Mouse (Mus musculus) thymus, adult 2 months (tissue): ENCODE measurements around the gene Spem1.

Experiments used
- CTCF ChIP-seq: fragments of 200-500 bp; IDR thresholded peaks from 2 replicates; pipeline ENCODE4 v1.5.1; 2012; ENCODE audit warnings: mild to moderate bottlenecking, control low read depth, low read length, moderate library complexity, borderline replicate concordance; ENCODE audit not compliant: control insufficient read depth, poor library complexity, insufficient read depth; ENCODE audit errors: extremely low read depth
- POLR2A ChIP-seq: fragments of 200-500 bp; IDR thresholded peaks from 2 replicates; pipeline ENCODE4 v1.6.1; 2012; ENCODE audit warnings: mild to moderate bottlenecking, low read length, control low read depth, moderate library complexity; ENCODE audit not compliant: control insufficient read depth, poor library complexity, insufficient read depth; ENCODE audit errors: extremely low read depth

GRCm38 (mm10) chr11:69774961-69775360 lies 47.0 kb downstream of the Spem1 start:
- TF ChIP-seq CTCF (no peak), POLR2A (no peak)
